Mouse (Mus musculus): ENCODE data around the gene Brsk2.

The Brsk2 gene

DNA sequence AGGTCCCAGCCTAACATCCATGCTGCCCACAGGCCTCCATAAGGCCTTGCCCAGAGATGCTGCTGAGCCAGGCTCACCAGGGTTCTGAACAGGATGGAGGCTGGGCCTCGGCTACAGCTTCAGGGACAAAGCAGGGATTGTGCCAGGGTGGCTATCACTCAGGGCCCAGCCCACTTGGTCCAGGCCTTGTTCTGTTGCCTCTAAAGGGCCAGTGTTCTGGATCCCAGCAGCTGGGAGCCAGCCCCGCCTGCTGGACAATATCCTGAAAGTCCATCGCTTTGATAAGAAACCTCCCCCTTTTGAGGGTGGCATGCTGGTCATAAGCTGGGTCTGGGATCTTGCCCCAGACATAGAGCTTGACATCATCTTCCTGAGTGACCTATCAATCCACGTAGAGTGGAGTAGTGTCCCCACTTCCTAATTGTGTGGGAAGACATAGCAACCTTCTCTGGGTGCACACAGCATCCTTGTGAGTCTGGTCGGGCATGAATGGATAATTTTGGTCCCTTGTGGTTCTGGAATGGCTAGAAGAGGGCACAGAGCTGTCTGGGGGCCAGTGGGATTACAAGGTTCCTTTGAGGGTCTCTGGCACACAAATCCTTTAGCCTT is 6.1 kb downstream of the Brsk2 start:
- no peak for DNase-seq (ENCODE audit: low spot score in 2 of 2)

- DNase-seq (ENCODE audit: low spot score in 2 of 2): no peak
Measured at GRCm38 (mm10) chr7:141956174-141956566, 6.6 kb downstream of the Brsk2 start.

- no peak for DNase-seq (ENCODE audit: low spot score in 2 of 2)
Measured at GRCm38 (mm10) chr7:141957524-141958051, 8.0 kb downstream of the Brsk2 start.

GRCm38 (mm10) chr7:141958211-141958610 is 8.7 kb downstream of the Brsk2 start:
- no peak for DNase-seq (ENCODE audit: low spot score in 2 of 2)

- no peak for DNase-seq (ENCODE audit: low spot score in 2 of 2)
Measured at GRCm38 (mm10) chr7:141959133-141959532, 9.6 kb downstream of the Brsk2 start.

GRCm38 (mm10) chr7:141960926-141961325 is 11.4 kb downstream of the Brsk2 start:
- DNase-seq (ENCODE audit: low spot score in 2 of 2): no peak

DNA sequence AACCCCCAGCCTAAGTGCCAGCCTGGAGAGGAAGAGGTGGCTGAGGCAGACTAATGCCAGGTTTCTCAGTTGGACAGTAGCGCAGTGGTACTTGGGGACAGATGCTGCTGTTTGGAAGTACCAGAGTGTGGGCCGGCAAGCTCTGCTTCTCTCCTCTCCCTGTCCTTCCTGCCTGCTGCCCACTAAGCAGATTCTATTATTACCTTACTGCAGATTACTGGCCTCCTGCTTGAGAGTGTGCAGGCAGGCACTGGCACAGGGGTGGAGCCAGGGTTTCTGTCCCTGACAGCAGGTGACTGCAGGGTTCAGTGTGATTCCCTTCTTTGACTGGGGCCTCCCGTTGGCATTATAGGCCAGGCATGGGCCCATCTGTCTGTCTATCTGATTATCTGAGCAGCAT is 11.9 kb downstream of the Brsk2 start:
- DNase-seq (ENCODE audit: low spot score in 2 of 2): no peak

DNA sequence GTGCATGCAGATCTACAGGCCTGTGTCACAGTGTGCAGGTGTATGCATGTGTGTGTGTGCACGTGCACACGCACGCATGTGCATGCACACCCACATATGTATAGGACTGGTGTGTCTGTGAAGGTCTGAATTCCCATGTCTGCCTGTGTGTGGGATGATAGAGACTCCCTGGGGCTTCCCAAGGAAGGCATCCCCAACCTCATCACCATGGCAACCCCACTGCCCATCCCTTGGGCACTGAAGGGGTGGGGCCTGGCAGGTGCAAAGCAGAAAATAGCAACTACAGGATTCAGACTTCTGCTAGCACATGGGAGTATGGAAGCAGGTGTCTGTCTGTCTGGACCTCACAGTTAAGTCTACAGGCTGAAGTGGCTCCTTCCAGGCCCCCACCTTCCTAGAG is 13.0 kb downstream of the Brsk2 start:
- DNase-seq (ENCODE audit: low spot score in 2 of 2): no peak

- DNase-seq (ENCODE audit: low spot score in 2 of 2): no peak
Measured at GRCm38 (mm10) chr7:141966281-141966680, 16.7 kb downstream of the Brsk2 start.

DNA sequence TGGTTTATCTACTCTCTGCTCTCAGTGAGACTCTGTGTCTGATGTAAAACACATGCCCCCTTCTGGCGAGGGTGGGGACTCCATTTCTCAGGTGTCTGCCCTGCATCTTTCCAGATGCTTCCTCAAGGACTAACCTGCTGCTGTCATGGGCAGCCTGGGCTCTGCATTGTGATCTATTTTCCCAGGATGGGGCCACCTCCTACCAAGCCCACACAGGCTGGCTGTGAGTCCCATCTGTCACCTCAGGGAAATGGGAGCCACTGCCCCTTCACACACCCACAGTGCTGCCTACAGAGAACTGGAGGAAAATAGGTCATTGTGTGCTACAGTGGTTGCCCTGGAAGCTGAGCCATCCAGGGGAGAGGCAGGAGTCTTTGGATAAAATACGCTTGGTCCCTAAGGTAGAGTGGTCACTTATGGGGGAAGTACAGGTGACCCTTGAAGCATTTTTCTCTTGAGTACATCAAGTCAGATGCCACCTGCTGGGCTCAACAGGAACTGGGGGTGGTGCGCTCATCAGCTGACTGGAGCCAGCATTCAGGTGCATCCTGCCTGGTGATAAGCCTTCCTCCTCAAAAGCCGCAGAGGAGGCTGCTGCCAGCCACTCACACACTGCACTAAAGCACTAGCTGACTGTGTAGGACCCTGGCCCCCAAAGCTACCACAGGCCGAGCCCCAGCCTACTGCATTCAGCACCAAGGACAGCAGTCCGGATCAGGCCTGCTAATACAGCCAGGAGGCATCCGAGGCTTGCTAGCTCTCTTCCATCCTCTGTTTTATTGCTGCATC is 23.5 kb downstream of the Brsk2 start:
- no peak for DNase-seq (ENCODE audit: low spot score in 2 of 2)

DNA sequence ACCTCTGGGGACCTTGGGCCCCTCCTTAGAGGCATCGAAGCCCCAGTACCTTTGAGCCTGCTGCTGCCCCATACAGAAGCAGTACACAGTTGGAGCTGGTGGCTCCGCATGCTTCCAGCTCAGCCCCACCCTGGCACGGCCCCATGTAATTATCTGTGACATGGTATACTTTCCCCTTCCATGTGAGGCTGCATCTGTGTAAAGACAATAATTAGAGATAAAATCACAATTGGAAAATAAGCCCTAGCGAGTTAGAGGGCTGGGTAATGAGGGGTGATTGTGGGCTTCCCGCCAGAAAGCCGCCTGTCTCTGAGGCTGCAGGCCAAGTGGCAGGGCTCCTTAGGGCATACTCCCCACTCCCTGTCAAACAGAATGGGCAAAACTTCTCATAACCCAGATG is 28.5 kb downstream of the Brsk2 start:
- no peak for DNase-seq (ENCODE audit: low spot score in 2 of 2)

DNA sequence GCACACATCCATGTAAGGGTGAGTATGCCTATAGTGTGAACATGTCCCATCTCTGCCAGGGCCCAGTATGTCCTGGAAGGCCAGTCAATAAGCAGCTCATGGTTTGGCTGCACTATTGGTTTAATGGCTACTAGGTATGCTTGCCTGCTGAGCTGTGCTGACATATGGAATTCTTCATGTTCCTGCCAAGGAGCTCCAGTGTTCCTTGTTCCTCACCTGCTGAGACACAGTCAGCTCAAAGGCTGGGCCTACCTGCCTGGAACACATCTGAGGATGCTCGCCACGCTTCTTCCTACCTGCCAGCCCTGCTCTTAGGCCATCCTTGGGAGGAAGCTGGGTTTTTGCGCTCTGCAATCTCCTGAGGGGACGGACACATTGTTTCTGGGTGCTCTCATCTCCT is 29.7 kb downstream of the Brsk2 start:
- DNase-seq (ENCODE audit: low spot score in 2 of 2): no peak

DNA sequence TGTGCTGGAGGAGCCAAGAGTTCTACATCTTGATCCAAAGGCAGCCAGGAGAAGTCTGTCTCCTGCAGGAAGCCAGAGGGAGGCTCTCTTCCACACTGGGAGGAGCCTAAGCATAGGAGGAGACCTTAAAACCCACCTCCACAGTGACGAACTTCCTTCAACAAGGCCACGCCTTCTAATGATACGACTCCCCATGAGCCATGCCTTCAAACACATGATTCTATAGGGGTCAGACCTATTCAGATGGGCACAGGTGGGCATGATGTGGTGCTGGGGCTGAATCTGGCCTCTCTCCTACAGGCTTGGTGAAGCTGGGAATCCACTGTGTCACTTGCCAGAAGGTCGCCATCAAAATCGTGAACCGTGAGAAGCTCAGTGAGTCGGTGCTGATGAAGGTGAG is 31.7 kb downstream of the Brsk2 start:
- DNase-seq (ENCODE audit: low spot score in 2 of 2): no peak

DNA sequence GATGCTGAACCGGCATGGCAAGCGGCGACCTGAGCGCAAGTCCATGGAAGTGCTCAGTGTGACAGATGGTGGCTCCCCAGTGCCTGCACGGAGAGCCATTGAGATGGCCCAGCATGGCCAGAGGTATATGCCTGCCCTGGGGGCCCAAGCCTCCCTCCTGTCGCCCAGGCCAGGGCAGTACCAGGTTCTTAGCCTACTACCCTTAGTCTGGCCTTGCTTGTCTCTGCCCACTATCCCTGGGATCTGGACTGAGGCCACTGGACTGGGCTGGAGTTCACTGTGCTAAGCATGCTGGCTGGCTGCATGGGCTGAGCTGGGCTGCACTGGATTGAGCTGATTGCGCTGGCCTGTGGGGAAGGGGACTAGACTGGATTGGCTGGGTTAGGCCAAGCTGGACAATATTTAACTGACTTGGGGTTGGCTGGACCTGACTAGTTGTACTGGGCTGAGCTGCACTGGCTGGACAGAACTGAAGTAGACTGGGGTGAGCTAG is 38.8 kb downstream of the Brsk2 start:
- DNase-seq (ENCODE audit: low spot score in 2 of 2): no peak

GRCm38 (mm10) chr7:141991183-141991582 is 41.6 kb downstream of the Brsk2 start:
- no peak for DNase-seq (ENCODE audit: low spot score in 2 of 2)

GRCm38 (mm10) chr7:141994121-141994520 is 44.6 kb downstream of the Brsk2 start:
- DNase-seq (ENCODE audit: low spot score in 2 of 2): no peak

GRCm38 (mm10) chr7:142000661-142001060 is 51.1 kb downstream of the Brsk2 start:
- no peak for DNase-seq (ENCODE audit: low spot score in 2 of 2)

DNA sequence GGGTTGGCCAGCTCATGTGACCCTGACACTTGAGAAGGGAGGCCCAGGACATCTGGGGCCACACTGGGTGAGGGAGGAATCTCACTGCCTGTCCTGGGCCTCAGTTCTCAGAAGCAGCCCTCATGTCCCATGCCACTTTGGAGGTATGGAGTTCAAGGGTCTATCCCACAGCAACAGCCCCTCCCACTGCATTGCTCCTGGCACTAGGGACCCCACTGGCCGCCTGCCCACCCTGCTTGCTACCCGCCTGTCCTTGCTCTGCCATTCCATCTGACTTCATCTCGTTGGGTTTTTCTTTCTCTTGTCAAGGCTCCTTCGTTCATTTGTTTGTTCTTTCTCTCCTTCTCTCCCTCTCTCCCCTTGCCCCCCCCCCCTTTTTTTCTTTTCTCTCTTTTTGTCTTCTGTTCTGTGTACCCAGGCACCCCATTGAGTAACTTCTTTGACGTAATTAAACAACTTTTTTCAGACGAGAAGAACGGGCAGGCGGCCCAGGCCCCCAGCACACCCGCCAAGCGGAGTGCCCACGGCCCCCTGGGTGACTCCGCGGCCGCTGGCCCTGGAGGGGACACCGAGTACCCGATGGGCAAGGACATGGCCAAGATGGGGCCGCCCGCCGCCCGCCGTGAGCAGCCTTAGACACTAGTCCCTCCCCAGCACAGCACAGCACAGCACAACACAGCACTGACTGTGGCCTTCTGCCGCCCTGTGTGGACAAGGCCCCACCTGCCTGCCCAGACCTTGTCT is 52.2 kb downstream of the Brsk2 start:
- no peak for DNase-seq (ENCODE audit: low spot score in 2 of 2)

GRCm38 (mm10) chr7:142016562-142016961 is 67.0 kb downstream of the Brsk2 start:
- DNase-seq (ENCODE audit: low spot score in 2 of 2): no peak

DNA sequence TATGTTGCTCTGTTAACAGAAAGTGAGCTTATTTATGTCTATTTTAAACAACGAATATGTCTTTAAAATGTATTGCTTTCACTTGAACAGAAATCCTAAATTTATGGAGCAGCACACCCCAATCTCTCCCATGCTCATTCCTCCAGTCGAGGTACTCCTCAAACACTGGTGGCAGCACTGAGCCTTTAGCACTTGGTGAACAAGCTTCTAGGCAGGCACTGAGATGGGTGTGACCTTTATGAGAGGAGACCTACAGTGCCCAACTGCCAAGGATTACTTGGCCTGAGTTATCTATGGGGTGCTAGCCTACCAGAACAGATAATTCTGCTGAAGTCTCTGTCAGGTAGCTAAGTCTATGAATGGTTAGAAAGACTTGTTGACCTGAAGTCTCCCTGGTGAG is 70.1 kb downstream of the Brsk2 start:
- no peak for DNase-seq (ENCODE audit: low spot score in 2 of 2)

GRCm38 (mm10) chr7:142020827-142021226 is 71.3 kb downstream of the Brsk2 start:
- DNase-seq (ENCODE audit: low spot score in 2 of 2): no peak

- no peak for DNase-seq (ENCODE audit: low spot score in 2 of 2)
Measured at GRCm38 (mm10) chr7:142025196-142025595, 75.6 kb downstream of the Brsk2 start.
